Mouse (Mus musculus) layer of hippocampus, postnatal 14 days (tissue): ENCODE measurements at regions not wholly inside any gene's neighbourhood (a gene's known extent, or its start where the extent isn't known, plus 50 kb on each side); places are given as distances from the start of the nearest gene placed in this dataset.

Experiments used
- DNase-seq, 2 experiments: peaks; one replicate each; pipeline ENCODE4 v3.0.0; 2021 to 2022; ENCODE audit warnings: low spot score in 2 of 2, mixed read lengths in 1 of 2

- no peak for DNase-seq
Observed at GRCm38 (mm10) chrX:57869648-57870047, 152.9 kb upstream of the Zic3 start.

GRCm38 (mm10) chrX:57916705-57917104 is 105.8 kb upstream of the Zic3 start:
- no peak for DNase-seq

DNA sequence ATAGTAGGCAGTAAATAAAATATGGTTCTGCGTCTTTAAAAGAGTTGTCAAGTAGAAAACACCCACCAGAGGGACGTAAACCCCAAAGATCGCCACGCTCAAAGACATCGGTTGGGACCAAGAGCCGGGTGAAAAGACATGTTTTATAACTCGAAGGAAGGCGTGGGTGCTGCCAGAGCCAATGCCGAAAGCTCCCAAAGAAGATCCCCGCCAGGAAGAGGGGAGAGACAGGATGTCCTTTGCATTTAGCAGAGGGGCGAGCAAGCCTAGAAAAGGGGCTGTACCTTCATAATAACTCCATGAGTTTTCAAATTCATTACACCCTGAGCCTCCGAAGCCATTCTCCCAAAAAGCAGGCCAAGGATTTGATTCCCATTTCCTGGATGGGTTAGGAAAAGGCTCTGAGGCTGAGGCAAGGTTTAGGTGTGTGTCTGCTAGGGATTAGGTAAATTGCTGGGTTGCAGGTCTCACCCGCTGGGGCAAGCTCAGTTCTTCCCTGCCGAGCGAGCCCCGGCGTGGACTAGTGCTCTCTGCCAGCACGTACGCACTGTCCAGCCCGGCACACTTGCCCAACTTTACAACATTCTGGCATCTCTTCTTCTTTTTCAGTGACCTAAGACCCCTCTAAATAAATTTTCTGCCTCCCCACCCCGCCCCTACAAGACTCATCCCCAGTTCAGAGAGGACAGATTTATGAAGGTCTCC is 104.9 kb upstream of the Zic3 start:
- no peak for DNase-seq

DNA sequence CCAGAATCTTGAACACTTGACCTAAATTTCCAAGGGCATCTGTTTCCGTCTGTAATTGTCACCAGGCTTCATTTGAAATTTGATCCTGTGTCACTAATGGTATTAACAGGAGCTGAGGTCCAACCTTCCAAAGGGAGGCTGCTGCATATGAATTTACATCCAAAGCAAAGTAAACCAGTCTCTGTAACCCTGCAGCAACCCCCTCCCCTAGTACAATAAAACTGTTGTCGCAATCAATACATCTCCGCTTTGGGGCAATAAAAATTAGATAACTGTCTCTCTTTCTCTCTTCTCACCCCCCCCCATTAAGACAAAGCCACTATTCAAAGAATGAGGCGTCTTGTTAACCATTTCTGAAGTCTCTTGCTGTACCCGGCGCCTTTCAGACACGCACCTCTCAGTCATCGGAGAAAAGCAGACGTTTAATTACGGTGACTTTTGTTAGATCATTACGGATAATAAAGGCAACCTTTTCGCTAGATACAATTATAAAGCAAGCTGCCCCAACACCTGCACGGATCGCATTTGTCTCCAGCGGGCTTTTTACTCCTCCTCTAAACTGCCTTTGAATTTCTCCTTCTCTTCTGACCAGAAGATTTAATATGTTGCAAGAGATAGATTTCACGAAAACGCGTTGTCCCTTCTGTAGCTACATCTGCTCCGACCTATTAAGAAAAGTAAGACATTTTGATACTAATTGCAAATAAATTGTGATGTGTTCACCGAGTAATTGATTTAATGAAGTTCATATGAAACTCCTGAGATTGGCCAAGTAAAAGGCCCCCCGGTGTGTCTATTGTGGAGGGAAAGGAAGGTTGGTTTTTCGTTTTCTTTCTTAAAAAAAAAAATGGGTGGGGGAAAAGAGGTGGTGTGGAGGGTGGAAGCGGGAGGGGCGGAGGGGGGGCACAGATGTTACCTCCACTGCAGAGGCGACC is 104.1 kb upstream of the Zic3 start:
- DNase-seq = no peak

GRCm38 (mm10) chrX:57919886-57920285 is 102.6 kb upstream of the Zic3 start:
- DNase-seq = no peak

DNA sequence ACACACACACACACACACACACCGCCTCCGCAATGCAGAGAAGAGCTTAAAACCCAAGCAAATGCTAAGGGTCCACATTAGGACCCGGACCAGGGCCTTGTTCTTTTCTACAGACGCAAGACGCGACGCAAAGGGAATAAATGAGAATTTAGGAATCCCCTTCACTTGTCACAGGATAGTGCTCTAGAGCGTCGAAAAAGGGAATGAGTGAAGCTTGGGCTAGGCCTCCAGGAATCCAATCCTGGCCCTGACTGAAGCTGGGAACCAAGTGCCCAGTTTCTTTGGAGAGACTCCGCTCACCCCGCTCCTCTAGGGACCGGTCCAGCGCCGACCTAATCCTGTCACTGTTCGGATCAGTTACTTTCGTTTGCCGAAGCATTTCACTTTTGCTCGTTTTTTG is 102.1 kb upstream of the Zic3 start:
- no peak for DNase-seq

GRCm38 (mm10) chrX:57921294-57921693 is 101.2 kb upstream of the Zic3 start:
- no peak for DNase-seq

GRCm38 (mm10) chrX:57921821-57922449 is 100.6 kb upstream of the Zic3 start:
- DNase-seq = no peak

GRCm38 (mm10) chrX:57923836-57924235 is 98.7 kb upstream of the Zic3 start:
- DNase-seq = peak in 1 of 2 experiments; percentile 20

GRCm38 (mm10) chrX:57935621-57936020 is 86.9 kb upstream of the Zic3 start:
- DNase-seq = no peak

- no peak for DNase-seq
Observed at GRCm38 (mm10) chrX:57938248-57938836, 84.2 kb upstream of the Zic3 start.

GRCm38 (mm10) chrX:57950896-57951295 is 71.6 kb upstream of the Zic3 start:
- DNase-seq = no peak

GRCm38 (mm10) chrX:57951301-57951700 is 71.2 kb upstream of the Zic3 start:
- DNase-seq = no peak

DNA sequence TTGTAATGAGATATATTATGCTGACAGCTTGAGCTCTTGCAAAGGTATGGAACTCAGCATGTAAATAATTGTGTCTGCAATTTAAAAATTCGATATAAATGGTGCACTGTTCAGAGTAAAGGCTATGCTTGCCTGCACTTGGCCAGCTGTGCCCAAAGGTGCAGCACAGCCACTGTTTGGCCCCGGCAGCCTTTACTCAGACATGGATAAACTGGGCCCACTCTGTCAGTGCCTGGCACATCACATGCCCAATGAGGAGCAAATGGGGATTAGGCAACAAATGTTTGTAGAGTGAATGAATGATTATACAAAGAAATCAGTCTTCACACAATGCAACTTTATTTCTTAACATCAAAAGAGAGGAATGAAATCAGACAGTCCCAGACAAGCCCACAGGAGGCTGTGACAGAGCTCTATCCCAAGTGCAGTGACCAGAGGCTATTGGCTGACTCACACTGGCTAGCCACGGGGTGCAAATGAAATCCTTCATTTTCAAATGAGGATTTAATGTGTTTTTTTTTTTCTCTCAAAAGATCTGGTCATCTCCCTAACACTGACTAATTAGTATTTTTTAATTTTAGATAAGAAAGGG is 67.8 kb upstream of the Zic3 start:
- no peak for DNase-seq
